Mouse (Mus musculus): ENCODE data around the gene Cdhr1. TPM values are rescaled to one million over a fixed set of nuclear protein-coding genes. Genes with fewer than 3 reads are reported as not detected.

Cdhr1 gene
- total and polyA plus RNA-seq, 2 experiments, result 0.02 TPM; not detected in 1

DNA sequence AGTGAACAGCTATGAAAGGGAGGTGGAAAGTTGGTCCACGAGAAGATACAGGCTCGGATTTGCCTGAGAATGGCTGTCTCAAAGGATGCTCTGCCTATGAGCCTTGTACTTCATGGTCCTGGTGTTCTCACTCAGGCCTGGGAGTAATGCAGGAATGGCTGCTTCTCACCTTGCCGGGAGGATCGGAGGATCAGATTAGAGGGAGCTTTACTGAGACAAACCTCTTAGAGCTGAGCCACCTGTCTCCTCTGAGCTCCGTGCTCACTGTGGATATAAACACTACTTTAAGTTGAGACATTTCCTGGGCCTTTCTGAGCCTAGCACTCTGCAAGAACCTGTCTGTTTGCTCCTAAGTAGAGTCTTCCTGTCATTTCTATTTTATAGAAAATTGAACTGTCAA lies 3.4 kb upstream of the Cdhr1 start:
- H3K27ac ChIP-seq (replicated peaks; ENCODE audit: insufficient read depth, low read depth, low read length), result no peak overlapping the region
- no peak overlapping the region for H3K4me3 ChIP-seq (ENCODE audit: insufficient read depth, low read depth, low read length)
- WGBS, result 59% methylated on average over 5 of the region's 5 CpGs
- no peak for DNase-seq (ENCODE audit: extremely low read depth, low read depth, low spot score)
- no peaks in the 10 kb centered on the region for H3K4me1 ChIP-seq (ENCODE audit: control insufficient read depth, insufficient read depth, low read length)
- H3K27me3 ChIP-seq (ENCODE audit: control insufficient read depth, insufficient read depth, low read length), result 0 out of 2 replicates have a peak, but pooled peaks cover 2% of the 10 kb centered on the region
- no peaks in the 10 kb centered on the region for H3K36me3 ChIP-seq (ENCODE audit: control insufficient read depth, insufficient read depth, low read length)
- H3K79me2 ChIP-seq (ENCODE audit: control insufficient read depth, insufficient read depth, low read length), result no peaks in the 10 kb centered on the region
- H3K9ac ChIP-seq (ENCODE audit: low read depth, low read length), result no peak overlapping the region
- TF ChIP-seq CTCF (IDR thresholded peaks at IDR 0.05; ENCODE audit: low read depth, low read length), result no peak
- no peak for TF ChIP-seq POLR2A (IDR thresholded peaks at IDR 0.05; ENCODE audit: extremely low read depth, insufficient read depth, low read length)

DNA sequence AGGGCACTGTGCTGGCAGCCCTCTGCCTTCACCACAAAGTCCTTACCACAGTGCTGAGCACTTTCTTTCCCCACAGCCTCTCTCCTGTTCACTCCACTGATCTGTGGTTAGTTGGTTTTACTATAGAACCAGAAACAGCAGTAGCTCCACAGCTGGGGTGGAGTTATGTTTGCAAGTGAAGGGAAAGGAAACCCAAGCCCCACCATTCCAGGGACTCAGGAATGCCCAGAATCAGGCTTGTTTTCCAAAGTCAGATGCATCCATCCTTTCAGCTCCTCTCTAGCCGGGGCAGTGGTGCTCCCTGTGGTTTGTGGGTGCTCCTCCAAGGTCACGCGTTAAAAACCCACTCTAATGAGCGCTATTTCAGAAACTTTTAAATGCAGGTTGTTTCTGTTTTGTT lies 2.6 kb downstream of the Cdhr1 start:
- no peaks in the 10 kb centered on the region for H3K36me3 ChIP-seq (ENCODE audit: control insufficient read depth, insufficient read depth, low read length)
- H3K4me1 ChIP-seq (ENCODE audit: control insufficient read depth, insufficient read depth, low read length), result no peaks in the 10 kb centered on the region
- no peak overlapping the region for H3K27ac ChIP-seq (replicated peaks; ENCODE audit: insufficient read depth, low read depth, low read length)
- no peak for DNase-seq (ENCODE audit: extremely low read depth, low read depth, low spot score)
- peaks cover 2% of the 10 kb centered on the region; the same call in 1 of the 2 replicates for H3K27me3 ChIP-seq (ENCODE audit: control insufficient read depth, insufficient read depth, low read length)
- no peak overlapping the region for H3K4me3 ChIP-seq (ENCODE audit: insufficient read depth, low read depth, low read length)
- H3K9ac ChIP-seq (ENCODE audit: low read depth, low read length), result no peak overlapping the region
- WGBS, result 61% methylated on average over 4 of the region's 4 CpGs
- TF ChIP-seq POLR2A (IDR thresholded peaks at IDR 0.05; ENCODE audit: extremely low read depth, insufficient read depth, low read length) (no peak), CTCF (IDR thresholded peaks at IDR 0.05; ENCODE audit: low read depth, low read length) (no peak)
- H3K79me2 ChIP-seq (ENCODE audit: control insufficient read depth, insufficient read depth, low read length), result no peaks in the 10 kb centered on the region

DNA sequence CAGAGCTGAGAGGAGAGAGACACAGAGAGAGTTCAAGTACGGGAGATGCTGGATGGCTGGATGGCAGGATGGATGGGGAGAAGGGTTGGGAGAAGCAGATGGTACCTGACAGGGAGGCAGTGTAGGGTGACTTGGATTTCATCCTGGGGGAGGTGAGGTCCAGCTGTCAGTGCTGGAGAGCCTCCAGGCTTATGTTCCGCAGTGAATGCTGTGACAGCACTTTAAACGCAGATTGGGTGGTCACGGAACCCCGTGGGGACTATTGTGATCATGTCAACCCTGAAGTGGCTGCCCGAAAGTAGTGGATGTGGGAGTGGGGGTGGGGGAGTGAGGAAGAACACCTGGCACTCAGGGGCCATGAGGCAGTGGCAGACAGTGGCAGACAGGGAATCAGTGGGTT lies 3.7 kb downstream of the Cdhr1 start:
- no peaks in the 10 kb centered on the region for H3K36me3 ChIP-seq (ENCODE audit: control insufficient read depth, insufficient read depth, low read length)
- 87% methylated on average over 6 of the region's 6 CpGs for WGBS
- no peak overlapping the region for H3K27ac ChIP-seq (replicated peaks; ENCODE audit: insufficient read depth, low read depth, low read length)
- H3K27me3 ChIP-seq (ENCODE audit: control insufficient read depth, insufficient read depth, low read length), result peaks cover 2% of the 10 kb centered on the region; the same call in 1 of the 2 replicates
- no peak overlapping the region for H3K9ac ChIP-seq (ENCODE audit: low read depth, low read length)
- no peak for TF ChIP-seq CTCF (IDR thresholded peaks at IDR 0.05; ENCODE audit: low read depth, low read length)
- no peak for TF ChIP-seq POLR2A (IDR thresholded peaks at IDR 0.05; ENCODE audit: extremely low read depth, insufficient read depth, low read length)
- no peaks in the 10 kb centered on the region for H3K4me1 ChIP-seq (ENCODE audit: control insufficient read depth, insufficient read depth, low read length)
- H3K4me3 ChIP-seq (ENCODE audit: insufficient read depth, low read depth, low read length), result no peak overlapping the region
- DNase-seq (ENCODE audit: extremely low read depth, low read depth, low spot score), result no peak
- H3K79me2 ChIP-seq (ENCODE audit: control insufficient read depth, insufficient read depth, low read length), result no peaks in the 10 kb centered on the region

- H3K4me3 ChIP-seq (ENCODE audit: insufficient read depth, low read depth, low read length), result no peak overlapping the region
- H3K79me2 ChIP-seq (ENCODE audit: control insufficient read depth, insufficient read depth, low read length), result no peaks in the 10 kb centered on the region
- H3K27ac ChIP-seq (replicated peaks; ENCODE audit: insufficient read depth, low read depth, low read length), result no peak overlapping the region
- WGBS, result 46% methylated on average over 4 of the region's 4 CpGs
- H3K4me1 ChIP-seq (ENCODE audit: control insufficient read depth, insufficient read depth, low read length), result no peaks in the 10 kb centered on the region
- no peaks in the 10 kb centered on the region for H3K27me3 ChIP-seq (ENCODE audit: control insufficient read depth, insufficient read depth, low read length)
- no peaks in the 10 kb centered on the region for H3K36me3 ChIP-seq (ENCODE audit: control insufficient read depth, insufficient read depth, low read length)
- DNase-seq (ENCODE audit: extremely low read depth, low read depth, low spot score), result no peak
- no peak overlapping the region for H3K9ac ChIP-seq (ENCODE audit: low read depth, low read length)
- TF ChIP-seq CTCF (IDR thresholded peaks at IDR 0.05; ENCODE audit: low read depth, low read length) (no peak), POLR2A (IDR thresholded peaks at IDR 0.05; ENCODE audit: extremely low read depth, insufficient read depth, low read length) (no peak)
These were observed 14.4 kb downstream of the Cdhr1 start for GRCm38 (mm10) chr14:37083755-37084154.

DNA sequence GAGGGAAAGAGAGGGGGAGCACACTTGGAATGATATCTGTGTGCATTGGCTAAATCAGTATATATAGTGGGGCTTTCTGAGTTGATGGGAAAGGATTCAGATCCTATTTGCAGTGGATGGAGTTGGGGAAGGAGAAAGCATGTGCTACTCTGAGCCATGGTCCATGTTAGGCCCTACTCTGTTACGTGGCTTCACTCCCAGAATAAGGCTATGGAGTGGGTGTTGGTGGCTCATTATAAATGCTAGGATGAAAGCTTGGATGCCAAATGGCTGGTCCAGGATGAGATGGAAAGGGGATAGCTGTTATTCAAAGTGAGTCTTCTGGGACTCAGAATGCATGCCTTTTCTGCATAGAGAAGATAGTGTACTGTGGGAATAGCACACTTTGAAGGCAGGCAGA lies 17.4 kb downstream of the Cdhr1 start:
- DNase-seq (ENCODE audit: extremely low read depth, low read depth, low spot score), result no peak
- no peaks in the 10 kb centered on the region for H3K4me1 ChIP-seq (ENCODE audit: control insufficient read depth, insufficient read depth, low read length)
- H3K79me2 ChIP-seq (ENCODE audit: control insufficient read depth, insufficient read depth, low read length), result no peaks in the 10 kb centered on the region
- no peak overlapping the region for H3K4me3 ChIP-seq (ENCODE audit: insufficient read depth, low read depth, low read length)
- H3K9ac ChIP-seq (ENCODE audit: low read depth, low read length), result no peak overlapping the region
- 72% methylated on average over 1 of the region's 1 CpGs for WGBS
- TF ChIP-seq CTCF (IDR thresholded peaks at IDR 0.05; ENCODE audit: low read depth, low read length) (no peak), POLR2A (IDR thresholded peaks at IDR 0.05; ENCODE audit: extremely low read depth, insufficient read depth, low read length) (no peak)
- H3K27ac ChIP-seq (replicated peaks; ENCODE audit: insufficient read depth, low read depth, low read length), result no peak overlapping the region
- H3K36me3 ChIP-seq (ENCODE audit: control insufficient read depth, insufficient read depth, low read length), result no peaks in the 10 kb centered on the region
- H3K27me3 ChIP-seq (ENCODE audit: control insufficient read depth, insufficient read depth, low read length), result no peaks in the 10 kb centered on the region; the same call in 1 of the 2 replicates

GRCm38 (mm10) chr14:37068516-37068915 lies 29.6 kb downstream of the Cdhr1 start:
- TF ChIP-seq POLR2A (IDR thresholded peaks at IDR 0.05; ENCODE audit: extremely low read depth, insufficient read depth, low read length) (no peak), CTCF (IDR thresholded peaks at IDR 0.05; ENCODE audit: low read depth, low read length) (no peak)
- WGBS, result 19% methylated on average over 9 of the region's 9 CpGs

More at GRCm38 (mm10) chr14:37068516-37068915, 29.6 kb downstream of the Cdhr1 start:
- Histone ChIP-seq H3K36me3 (ENCODE audit: control insufficient read depth, insufficient read depth, low read length) (peaks cover under 1% of the 10 kb centered on the region; the same call in 1 of the 2 replicates), H3K4me3 (ENCODE audit: insufficient read depth, low read depth, low read length) (no peak overlapping the region), H3K27ac (replicated peaks; ENCODE audit: insufficient read depth, low read depth, low read length) (no peak overlapping the region), H3K4me1 (ENCODE audit: control insufficient read depth, insufficient read depth, low read length) (no peaks in the 10 kb centered on the region), H3K79me2 (ENCODE audit: control insufficient read depth, insufficient read depth, low read length) (no peaks in the 10 kb centered on the region), H3K9ac (ENCODE audit: low read depth, low read length) (no peak overlapping the region), H3K27me3 (ENCODE audit: control insufficient read depth, insufficient read depth, low read length) (no peaks in the 10 kb centered on the region)
- no peak for DNase-seq (ENCODE audit: extremely low read depth, low read depth, low spot score)

Data from liver, adult 2 months (tissue).